Mouse (Mus musculus) c-Kit-positive CD71-positive TER-119-negative erythroid progenitor cells, embryonic 14.5 days (primary cell): ENCODE results near the gene Olfr1259.
"Not testable (repeated sequence)": the region's sequence is repeated elsewhere in the genome, so short reads cannot be mapped to it uniquely, and the experiment has no call there.

ENCODE experiments used
- DNase-seq: peaks from one replicate; pipeline ENCODE4 v3.0.0-alpha.2; 2013; ENCODE audit warnings: low read depth

Gene Olfr1259

GRCm38 (mm10) chr2:89948564-89948963 is at the start of gene Olfr1259:
TSS of gene Olfr1259 (minus strand) at chr2:89948664.
- no peak for DNase-seq

GRCm38 (mm10) chr2:89990921-89991320 is 42.5 kb upstream of the Olfr1259 start, which contains the start of gene Olfr1261:
TSS of gene Olfr1261 (plus strand) at chr2:89991221.
- DNase-seq: no peak

- DNase-seq: no peak
Measured at GRCm38 (mm10) chr2:89977709-89978108, 29.2 kb upstream of the Olfr1259 start.

- no peak for DNase-seq
Measured at GRCm38 (mm10) chr2:89974184-89974583, 25.7 kb upstream of the Olfr1259 start, which contains the start of gene Olfr1260. TSS of gene Olfr1260 (plus strand) at chr2:89974340.

DNA sequence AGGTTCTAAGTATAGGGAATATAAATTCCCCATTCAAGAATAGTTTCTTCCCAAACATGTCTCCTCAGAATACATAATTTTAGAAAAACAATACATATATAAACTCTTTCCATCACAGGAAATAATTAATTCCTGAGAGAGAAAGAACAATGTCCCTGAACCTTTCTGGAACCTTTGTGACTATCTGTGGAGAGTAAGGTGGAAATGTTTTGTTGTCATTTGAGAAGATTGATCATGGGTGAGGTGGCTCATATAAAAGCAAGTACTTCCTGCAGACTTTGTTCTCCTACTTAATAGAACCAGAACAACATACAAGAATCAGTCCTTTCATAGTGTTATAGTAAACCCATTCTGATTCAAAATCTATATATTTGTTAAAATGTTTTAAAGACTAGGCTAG is 21.5 kb downstream of the Olfr1259 start, which contains the start of gene Olfr1258:
Gene Olfr1258, plus strand, starts transcription at position 301 of the 400 bp plus-strand sequence.
- DNase-seq: no peak

DNA sequence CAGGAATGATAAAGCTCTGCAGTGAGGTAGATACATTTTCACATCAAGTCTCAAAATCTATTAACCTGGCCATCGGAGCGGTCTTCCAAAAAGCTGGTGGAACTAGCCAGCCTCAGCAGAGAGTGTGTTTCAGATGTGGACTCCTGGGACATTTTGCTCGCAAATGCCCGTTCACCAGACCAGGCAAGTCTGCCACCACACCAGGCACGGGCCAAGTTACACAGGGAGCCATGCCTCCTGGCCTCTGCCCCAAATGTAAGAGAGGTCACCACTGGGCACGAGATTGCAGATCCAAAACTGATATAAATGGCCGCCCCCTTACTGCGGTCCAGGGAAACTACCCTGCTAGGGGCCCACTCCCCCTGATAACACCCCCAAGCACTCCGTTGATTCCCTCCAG is 35.8 kb downstream of the Olfr1259 start:
- DNase-seq: not testable (repeated sequence)
